Mouse (Mus musculus): ENCODE data around the gene Sox18. TPM values are rescaled to one million over a fixed set of nuclear protein-coding genes. Genes with fewer than 3 reads are reported as not detected.

The Sox18 gene
- 18.6 and 22.2 TPM in 2 replicates for polyA plus RNA-seq (2014; fragmentation: Nextera tagmentation; extraction: Ambion mirVana)

GRCm38 (mm10) chr2:181671326-181671725 lies at the start of gene Sox18:
Gene Sox18 (minus strand): TSS chr2:181671640.
- ATAC-seq (replicated peaks; ENCODE audit: insufficient number of reproducible peaks, low FRiP score, low TSS enrichment) = peak; percentile 48; the same call in 1 of the 2 replicates
- peak within 1 kb of the TSS; percentile 65 for H3K9ac ChIP-seq (ENCODE audit: low read depth, low read length)
- no peaks in the 10 kb centered on the region for H3K9me3 ChIP-seq (replicated peaks; ENCODE audit: control insufficient read depth, low read length)
- H3K36me3 ChIP-seq (ENCODE audit: control insufficient read depth, insufficient read depth, low read length) = no peaks in the 10 kb centered on the region
- peaks cover 64% of the 10 kb centered on the region for H3K27me3 ChIP-seq (ENCODE audit: control insufficient read depth, insufficient read depth, low read length)
- peaks cover 14% of the 10 kb centered on the region for H3K4me1 ChIP-seq (ENCODE audit: control insufficient read depth, insufficient read depth, low read length)
- H3K4me3 ChIP-seq (ENCODE audit: low read depth, low read length) = peak within 1 kb of the TSS; percentile 56
- H3K27ac ChIP-seq (ENCODE audit: low read depth, low read length) = no peak within 1 kb of the TSS
- H3K4me2 ChIP-seq = peak within 1 kb of the TSS; percentile 83
- 0% methylated on average over 43 of the region's 43 CpGs for WGBS (ENCODE audit: insufficient replicate concordance)

DNA sequence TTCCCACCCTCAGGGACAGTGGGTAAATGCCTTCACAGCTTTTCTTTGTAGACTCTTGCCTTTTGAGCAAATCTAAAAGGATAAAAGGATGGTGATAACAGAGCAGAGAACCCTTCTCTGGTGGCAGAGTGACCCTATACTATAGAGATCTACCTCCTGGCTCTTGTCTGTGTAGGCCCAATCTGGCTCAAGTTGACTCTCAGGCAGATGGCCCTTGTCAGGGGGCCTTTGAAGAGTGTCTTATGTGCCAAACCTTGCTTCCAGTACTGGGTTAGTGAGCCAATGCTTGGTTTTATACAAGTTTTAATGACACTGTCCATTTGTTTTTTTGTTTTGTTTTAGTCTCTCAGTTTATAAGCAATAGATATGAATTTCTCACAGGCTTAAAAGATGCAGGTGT lies 49.8 kb upstream of the Sox18 start:
- Histone ChIP-seq H3K9me3 (replicated peaks; ENCODE audit: control insufficient read depth, low read length) (no peaks in the 10 kb centered on the region), H3K36me3 (ENCODE audit: control insufficient read depth, insufficient read depth, low read length) (0 out of 2 replicates have a peak, but pooled peaks cover 4% of the 10 kb centered on the region), H3K9ac (ENCODE audit: low read depth, low read length) (no peak overlapping the region), H3K27ac (ENCODE audit: low read depth, low read length) (no peak overlapping the region), H3K4me1 (ENCODE audit: control insufficient read depth, insufficient read depth, low read length) (no peaks in the 10 kb centered on the region), H3K27me3 (ENCODE audit: control insufficient read depth, insufficient read depth, low read length) (no peaks in the 10 kb centered on the region), H3K4me2 (no peak overlapping the region), H3K4me3 (ENCODE audit: low read depth, low read length) (no peak overlapping the region)
- ATAC-seq (replicated peaks; ENCODE audit: insufficient number of reproducible peaks, low FRiP score, low TSS enrichment) = no peak

- Histone ChIP-seq H3K4me2 (no peak overlapping the region), H3K27ac (ENCODE audit: low read depth, low read length) (no peak overlapping the region), H3K36me3 (ENCODE audit: control insufficient read depth, insufficient read depth, low read length) (0 out of 2 replicates have a peak, but pooled peaks cover 4% of the 10 kb centered on the region), H3K27me3 (ENCODE audit: control insufficient read depth, insufficient read depth, low read length) (no peaks in the 10 kb centered on the region), H3K4me3 (ENCODE audit: low read depth, low read length) (no peak overlapping the region), H3K9me3 (replicated peaks; ENCODE audit: control insufficient read depth, low read length) (no peaks in the 10 kb centered on the region), H3K9ac (ENCODE audit: low read depth, low read length) (no peak overlapping the region), H3K4me1 (ENCODE audit: control insufficient read depth, insufficient read depth, low read length) (peaks cover 4% of the 10 kb centered on the region; the same call in 1 of the 2 replicates)
- WGBS (ENCODE audit: insufficient replicate concordance) = 20% methylated on average over 3 of the region's 3 CpGs
- no peak for ATAC-seq (replicated peaks; ENCODE audit: insufficient number of reproducible peaks, low FRiP score, low TSS enrichment)
Measured at GRCm38 (mm10) chr2:181720061-181720460, 48.6 kb upstream of the Sox18 start.

- Histone ChIP-seq H3K4me2 (no peak overlapping the region), H3K36me3 (ENCODE audit: control insufficient read depth, insufficient read depth, low read length) (0 out of 2 replicates have a peak, but pooled peaks cover 4% of the 10 kb centered on the region), H3K27me3 (ENCODE audit: control insufficient read depth, insufficient read depth, low read length) (no peaks in the 10 kb centered on the region), H3K9me3 (replicated peaks; ENCODE audit: control insufficient read depth, low read length) (no peaks in the 10 kb centered on the region), H3K4me3 (ENCODE audit: low read depth, low read length) (no peak overlapping the region), H3K9ac (ENCODE audit: low read depth, low read length) (no peak overlapping the region), H3K27ac (ENCODE audit: low read depth, low read length) (no peak overlapping the region), H3K4me1 (ENCODE audit: control insufficient read depth, insufficient read depth, low read length) (peaks cover 8% of the 10 kb centered on the region)
- ATAC-seq (replicated peaks; ENCODE audit: insufficient number of reproducible peaks, low FRiP score, low TSS enrichment) = no peak
- WGBS (ENCODE audit: insufficient replicate concordance) = 55% methylated on average over 3 of the region's 3 CpGs
Measured at GRCm38 (mm10) chr2:181716991-181717390, 45.6 kb upstream of the Sox18 start.

- H3K4me3 ChIP-seq (ENCODE audit: low read depth, low read length) = peak overlapping the region; percentile 34
- H3K4me2 ChIP-seq = peak overlapping the region; percentile 59
- ATAC-seq (replicated peaks; ENCODE audit: insufficient number of reproducible peaks, low FRiP score, low TSS enrichment) = no peak
- peak overlapping the region; percentile 71 for H3K27ac ChIP-seq (ENCODE audit: low read depth, low read length)
- peak overlapping the region; percentile 67 for H3K9ac ChIP-seq (ENCODE audit: low read depth, low read length)
- H3K27me3 ChIP-seq (ENCODE audit: control insufficient read depth, insufficient read depth, low read length) = no peaks in the 10 kb centered on the region
- no peaks in the 10 kb centered on the region for H3K9me3 ChIP-seq (replicated peaks; ENCODE audit: control insufficient read depth, low read length)
- H3K36me3 ChIP-seq (ENCODE audit: control insufficient read depth, insufficient read depth, low read length) = 0 out of 2 replicates have a peak, but pooled peaks cover 4% of the 10 kb centered on the region
- 53% methylated on average over 3 of the region's 3 CpGs for WGBS (ENCODE audit: insufficient replicate concordance)
- peaks cover 8% of the 10 kb centered on the region for H3K4me1 ChIP-seq (ENCODE audit: control insufficient read depth, insufficient read depth, low read length)
Measured at GRCm38 (mm10) chr2:181715382-181715781, 43.9 kb upstream of the Sox18 start.

GRCm38 (mm10) chr2:181714903-181715326 lies 43.5 kb upstream of the Sox18 start, which contains the start of gene Oprl1:
Gene Oprl1 (plus strand): TSS chr2:181715016.
- Histone ChIP-seq H3K27ac (ENCODE audit: low read depth, low read length) (peak within 1 kb of the TSS; percentile 71), H3K4me1 (ENCODE audit: control insufficient read depth, insufficient read depth, low read length) (peaks cover 8% of the 10 kb centered on the region), H3K4me3 (ENCODE audit: low read depth, low read length) (peak within 1 kb of the TSS; percentile 34), H3K36me3 (ENCODE audit: control insufficient read depth, insufficient read depth, low read length) (0 out of 2 replicates have a peak, but pooled peaks cover 4% of the 10 kb centered on the region), H3K9me3 (replicated peaks; ENCODE audit: control insufficient read depth, low read length) (no peaks in the 10 kb centered on the region), H3K27me3 (ENCODE audit: control insufficient read depth, insufficient read depth, low read length) (no peaks in the 10 kb centered on the region), H3K4me2 (peak within 1 kb of the TSS; percentile 59), H3K9ac (ENCODE audit: low read depth, low read length) (peak within 1 kb of the TSS; percentile 67)
- peak; percentile 54; the same call in 1 of the 2 replicates for ATAC-seq (replicated peaks; ENCODE audit: insufficient number of reproducible peaks, low FRiP score, low TSS enrichment)
- WGBS (ENCODE audit: insufficient replicate concordance) = 0% methylated on average over 7 of the region's 7 CpGs

- Histone ChIP-seq H3K4me3 (ENCODE audit: low read depth, low read length) (no peak overlapping the region), H3K9ac (ENCODE audit: low read depth, low read length) (no peak overlapping the region), H3K4me2 (no peak overlapping the region), H3K9me3 (replicated peaks; ENCODE audit: control insufficient read depth, low read length) (no peaks in the 10 kb centered on the region), H3K36me3 (ENCODE audit: control insufficient read depth, insufficient read depth, low read length) (no peaks in the 10 kb centered on the region), H3K27ac (ENCODE audit: low read depth, low read length) (no peak overlapping the region), H3K4me1 (ENCODE audit: control insufficient read depth, insufficient read depth, low read length) (peaks cover 8% of the 10 kb centered on the region), H3K27me3 (ENCODE audit: control insufficient read depth, insufficient read depth, low read length) (no peaks in the 10 kb centered on the region)
- ATAC-seq (replicated peaks; ENCODE audit: insufficient number of reproducible peaks, low FRiP score, low TSS enrichment) = no peak
- 81% methylated on average over 1 of the region's 1 CpGs for WGBS (ENCODE audit: insufficient replicate concordance)
Measured at GRCm38 (mm10) chr2:181713749-181714148, 42.3 kb upstream of the Sox18 start.

- Histone ChIP-seq H3K4me1 (ENCODE audit: control insufficient read depth, insufficient read depth, low read length) (no peaks in the 10 kb centered on the region), H3K27me3 (ENCODE audit: control insufficient read depth, insufficient read depth, low read length) (no peaks in the 10 kb centered on the region), H3K36me3 (ENCODE audit: control insufficient read depth, insufficient read depth, low read length) (no peaks in the 10 kb centered on the region), H3K9me3 (replicated peaks; ENCODE audit: control insufficient read depth, low read length) (no peaks in the 10 kb centered on the region), H3K9ac (ENCODE audit: low read depth, low read length) (no peak overlapping the region), H3K4me2 (no peak overlapping the region), H3K4me3 (ENCODE audit: low read depth, low read length) (no peak overlapping the region), H3K27ac (ENCODE audit: low read depth, low read length) (no peak overlapping the region)
- WGBS (ENCODE audit: insufficient replicate concordance) = 31% methylated on average over 4 of the region's 4 CpGs
- no peak for ATAC-seq (replicated peaks; ENCODE audit: insufficient number of reproducible peaks, low FRiP score, low TSS enrichment)
Measured at GRCm38 (mm10) chr2:181706668-181707067, 35.2 kb upstream of the Sox18 start.

DNA sequence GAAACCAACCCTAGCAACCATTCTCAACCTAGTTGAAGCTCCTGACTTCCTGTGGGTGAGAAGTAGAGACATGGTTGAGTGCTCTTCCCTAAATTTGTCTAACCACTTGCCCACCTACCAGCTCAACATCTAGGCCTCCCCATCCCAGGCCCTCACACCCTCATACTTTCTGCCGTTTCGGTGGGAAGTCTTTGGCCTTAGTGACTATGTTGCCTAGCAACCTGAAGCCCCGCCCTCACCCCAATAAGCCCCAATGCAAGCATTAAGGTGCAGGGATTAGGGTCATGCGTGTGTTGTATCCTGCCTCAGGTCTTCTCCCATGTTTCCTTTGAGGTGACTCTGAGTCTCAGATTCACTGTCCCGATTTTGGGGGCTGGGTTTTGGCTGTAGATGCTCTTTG lies 26.8 kb upstream of the Sox18 start, which contains the start of gene Lkaaear1:
Gene Lkaaear1 (minus strand): TSS at position 202 of the 400 bp plus-strand sequence.
- Histone ChIP-seq H3K9me3 (replicated peaks; ENCODE audit: control insufficient read depth, low read length) (no peaks in the 10 kb centered on the region), H3K4me3 (ENCODE audit: low read depth, low read length) (no peak within 1 kb of the TSS), H3K36me3 (ENCODE audit: control insufficient read depth, insufficient read depth, low read length) (no peaks in the 10 kb centered on the region), H3K9ac (ENCODE audit: low read depth, low read length) (no peak within 1 kb of the TSS), H3K4me1 (ENCODE audit: control insufficient read depth, insufficient read depth, low read length) (peaks cover under 1% of the 10 kb centered on the region; the same call in 1 of the 2 replicates), H3K27ac (ENCODE audit: low read depth, low read length) (no peak within 1 kb of the TSS), H3K27me3 (ENCODE audit: control insufficient read depth, insufficient read depth, low read length) (peaks cover 7% of the 10 kb centered on the region; the same call in 1 of the 2 replicates), H3K4me2 (no peak within 1 kb of the TSS)
- 56% methylated on average over 5 of the region's 5 CpGs for WGBS (ENCODE audit: insufficient replicate concordance)
- no peak for ATAC-seq (replicated peaks; ENCODE audit: insufficient number of reproducible peaks, low FRiP score, low TSS enrichment)
